Mouse (Mus musculus): ENCODE measurements around the gene Mustn1.

The Mustn1 gene

DNA sequence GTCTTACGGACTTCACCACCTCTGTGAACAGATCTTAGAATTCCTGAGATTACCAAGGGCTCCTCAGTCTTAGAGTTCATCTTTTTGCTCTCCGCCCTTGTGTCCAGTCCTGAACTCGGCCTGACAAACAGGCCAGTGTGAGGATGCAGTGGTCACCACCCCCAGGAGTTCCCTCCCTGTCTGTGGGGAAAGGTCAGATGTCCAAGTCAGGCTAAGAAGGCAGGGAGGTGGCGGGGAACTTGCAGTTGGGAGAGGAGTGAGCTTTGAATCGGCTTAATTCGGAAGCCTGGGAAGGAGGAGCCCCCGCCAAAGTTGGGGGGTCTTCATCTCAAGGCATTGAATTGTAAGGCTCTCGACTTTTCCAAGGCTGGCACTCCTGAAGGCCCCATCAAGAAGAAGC lies 1.3 kb downstream of the Mustn1 start:
- no peak for DNase-seq

- DNase-seq = peak; percentile 92
Measured at GRCm38 (mm10) chr14:30880811-30881717, 2.1 kb downstream of the Mustn1 start.

- no peak for DNase-seq
Measured at GRCm38 (mm10) chr14:30881718-30882108, 2.7 kb downstream of the Mustn1 start.

DNA sequence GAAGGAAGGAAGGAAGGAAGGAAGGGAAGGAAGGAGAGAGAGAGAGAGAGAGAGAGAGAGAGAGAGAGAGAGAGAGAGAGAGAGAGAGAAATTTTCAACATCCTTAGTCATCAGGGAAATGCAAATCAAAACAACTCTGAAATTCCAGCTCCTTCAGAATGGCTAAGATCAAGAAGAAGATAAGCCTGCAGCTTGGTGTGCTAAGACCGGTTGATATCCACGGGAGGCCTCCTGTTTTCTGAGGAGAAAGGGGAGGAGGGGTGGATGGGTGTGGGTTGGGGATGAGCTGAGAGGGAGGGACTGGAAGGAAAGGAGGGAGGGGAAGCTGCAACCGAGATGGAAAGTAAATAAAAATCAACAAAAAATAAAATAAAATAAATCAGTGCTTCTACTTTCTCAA lies 6.3 kb downstream of the Mustn1 start:
- DNase-seq = no peak

GRCm38 (mm10) chr14:30886204-30886603 lies 7.2 kb downstream of the Mustn1 start, which contains the start of gene Itih4:
Itih4 (plus strand) TSS chr14:30886476.
- no peak for DNase-seq

GRCm38 (mm10) chr14:30888271-30888732 lies 9.3 kb downstream of the Mustn1 start:
- DNase-seq = peak; percentile 91

DNA sequence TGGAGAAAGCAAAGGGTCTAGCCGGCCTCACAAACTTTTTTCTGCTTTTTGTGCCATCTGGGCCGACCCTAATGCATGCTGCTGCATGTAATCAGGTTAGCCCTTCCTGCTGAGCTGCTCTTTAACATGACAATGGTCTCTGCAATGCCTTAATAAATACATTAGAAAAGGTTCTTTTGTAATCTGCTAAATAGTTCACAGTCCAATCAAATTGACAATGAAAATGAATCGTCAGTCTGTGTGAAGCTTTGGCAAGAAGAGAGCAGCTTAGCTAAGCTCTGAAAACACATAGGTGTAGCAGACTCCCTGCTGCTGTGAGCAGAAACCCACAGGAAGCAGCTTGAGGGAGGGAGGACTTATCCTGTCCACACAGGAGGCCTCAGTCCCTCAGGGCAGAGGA lies 21.0 kb downstream of the Mustn1 start:
- DNase-seq = no peak

GRCm38 (mm10) chr14:30902628-30903027 lies 23.6 kb downstream of the Mustn1 start:
- DNase-seq = no peak

DNA sequence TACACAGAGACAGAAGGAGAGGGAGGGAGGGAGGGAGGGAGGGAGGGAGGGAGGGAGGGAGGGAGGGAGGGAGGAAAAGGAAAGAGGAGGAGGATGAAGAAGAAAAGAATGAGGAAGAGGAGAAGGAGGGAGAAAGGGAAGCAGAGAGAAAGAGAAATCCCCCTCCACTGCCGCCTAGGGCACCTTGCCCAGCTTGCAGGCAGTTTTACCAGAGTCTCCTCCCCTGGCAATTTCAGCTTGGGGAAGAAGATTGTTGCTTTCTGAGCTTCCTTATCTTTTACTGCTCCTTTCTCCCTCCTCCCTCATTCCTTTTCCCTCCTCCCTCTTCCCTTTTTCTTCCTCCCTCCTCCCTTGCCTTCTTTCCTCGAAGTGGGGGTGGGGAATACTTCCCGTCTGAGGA lies 24.0 kb downstream of the Mustn1 start:
- no peak for DNase-seq

GRCm38 (mm10) chr14:30904307-30904706 lies 25.3 kb downstream of the Mustn1 start:
- DNase-seq = peak; percentile 40

- peak; percentile 52 for DNase-seq
Measured at GRCm38 (mm10) chr14:30906001-30906400, 27.0 kb downstream of the Mustn1 start.

DNA sequence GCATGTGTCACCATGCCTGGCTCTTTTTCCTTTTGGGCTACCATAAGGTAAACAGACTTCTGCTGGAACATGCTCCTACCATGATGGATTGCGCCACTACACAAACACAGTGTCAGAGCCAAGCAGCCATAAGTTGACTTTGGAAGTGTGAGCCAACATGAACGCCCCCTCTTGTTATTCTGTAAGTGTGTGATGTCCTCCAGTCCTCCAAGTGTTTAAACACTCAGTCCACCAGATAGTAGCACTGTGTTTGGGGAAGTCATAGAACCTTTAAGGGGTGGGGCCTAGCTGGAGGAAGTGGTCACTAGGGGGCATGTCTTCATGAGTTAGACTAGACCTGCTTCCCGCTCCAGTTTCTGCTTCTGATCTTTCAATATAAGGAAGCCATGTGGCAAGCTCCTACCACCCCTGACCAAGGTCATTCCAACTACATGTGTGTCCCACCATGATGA lies 28.8 kb downstream of the Mustn1 start:
- peak; percentile 90 for DNase-seq

GRCm38 (mm10) chr14:30911141-30911540 lies 32.1 kb downstream of the Mustn1 start:
- DNase-seq = peak; percentile 65

DNA sequence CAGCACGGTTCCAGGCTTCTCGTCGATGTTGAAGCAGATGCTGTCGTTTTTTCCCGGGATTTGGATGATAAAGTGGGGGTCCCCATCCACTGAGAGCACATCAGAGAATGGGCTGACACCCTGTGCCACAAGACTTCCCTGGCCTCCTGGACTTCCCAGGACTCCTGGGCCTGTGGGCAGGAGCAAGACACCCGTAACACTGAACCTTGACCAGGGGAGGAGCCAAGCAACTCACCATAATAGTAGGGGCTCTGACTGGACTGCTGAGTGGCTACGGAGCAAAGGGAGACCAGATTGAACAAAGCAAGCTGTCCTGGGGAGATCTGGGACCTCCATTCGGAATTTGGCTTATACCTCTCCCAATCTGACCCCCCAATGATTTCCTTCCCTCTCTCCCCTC lies 33.6 kb downstream of the Mustn1 start:
- DNase-seq = no peak

DNA sequence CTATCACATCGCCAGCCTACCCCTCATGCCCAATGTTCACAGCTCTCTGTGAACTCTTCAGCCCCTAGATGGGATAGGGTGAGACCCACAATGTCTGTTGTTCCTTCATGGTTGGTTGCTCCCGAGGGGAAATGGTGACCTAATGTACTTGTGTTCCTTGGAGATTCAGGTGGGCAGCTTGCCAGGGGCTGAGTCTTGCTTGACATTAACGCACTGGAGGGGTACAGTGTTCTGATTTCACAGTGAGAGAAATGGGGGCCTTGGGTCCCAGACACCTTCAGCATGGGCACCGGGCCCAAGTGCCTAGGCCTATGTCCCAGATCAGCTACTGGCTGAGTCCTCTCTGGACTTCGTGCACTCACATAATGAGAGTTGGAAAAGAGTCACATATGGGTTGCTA lies 34.4 kb downstream of the Mustn1 start:
- DNase-seq = peak; percentile 22

- peak; percentile 15 for DNase-seq
Measured at GRCm38 (mm10) chr14:30916516-30916915, 37.5 kb downstream of the Mustn1 start.

DNA sequence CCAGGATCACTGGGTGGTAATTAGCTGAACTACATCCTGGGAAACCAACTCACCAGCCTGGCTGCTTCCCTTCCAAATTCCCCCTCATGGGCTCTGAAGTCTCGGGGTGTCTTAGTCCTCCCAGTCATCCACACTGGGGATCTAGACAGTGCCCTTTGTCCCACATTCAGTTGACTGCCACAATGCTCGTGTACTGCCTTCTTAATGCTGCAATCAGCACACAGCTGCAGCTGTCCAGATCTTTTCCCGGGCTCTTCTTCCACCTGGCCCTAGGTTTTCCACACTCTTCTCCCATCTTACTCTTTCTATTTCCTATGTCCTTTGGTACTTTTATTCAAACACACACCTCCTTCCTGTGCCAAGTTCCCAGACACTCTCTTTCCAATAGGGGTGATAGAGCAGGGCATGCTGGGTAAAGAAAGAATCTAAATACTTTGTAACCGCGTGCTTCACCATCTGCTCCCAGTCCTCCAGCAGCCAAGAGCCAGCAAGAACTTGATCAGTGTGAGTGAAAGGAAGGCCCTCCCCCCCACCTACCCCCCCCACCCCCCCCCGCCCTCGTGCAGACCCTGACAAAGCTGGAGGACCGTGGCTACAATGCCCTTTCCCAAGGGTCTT lies 43.2 kb downstream of the Mustn1 start:
- no peak for DNase-seq

DNA sequence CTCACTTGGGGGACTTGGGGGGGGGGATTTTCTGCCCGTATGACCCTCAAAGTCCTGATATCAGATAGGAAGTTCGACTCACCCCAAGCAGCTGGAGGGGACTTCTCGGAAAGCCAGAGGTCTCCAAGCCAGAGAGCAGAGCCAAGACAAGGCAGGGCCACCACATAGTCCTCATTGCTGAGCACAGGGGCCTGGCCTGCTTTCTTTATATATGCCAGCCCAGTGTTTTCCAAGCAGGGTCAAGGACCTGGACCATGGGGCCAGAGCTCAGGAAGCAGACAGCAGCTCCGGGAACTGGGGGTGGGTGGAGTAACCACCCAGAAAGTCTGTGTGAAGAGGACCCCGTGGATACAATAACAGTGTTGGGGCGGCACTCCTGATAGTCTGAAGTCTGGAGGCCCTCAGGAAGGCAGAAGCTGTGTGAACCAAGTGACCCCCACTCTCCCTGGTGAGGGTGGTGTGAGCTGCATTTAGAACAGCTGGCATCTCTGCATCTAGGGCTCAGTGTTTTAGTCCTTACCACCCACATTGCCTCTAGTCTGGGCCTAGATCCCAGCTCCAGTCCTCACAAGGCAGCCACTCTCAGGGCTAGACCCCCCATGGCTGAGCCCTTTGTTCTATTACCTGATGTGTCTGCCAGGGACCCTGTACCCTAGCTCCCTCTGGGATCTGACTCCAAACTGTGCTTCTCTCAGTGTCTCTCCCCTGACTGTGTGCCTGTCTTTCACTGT lies 44.5 kb downstream of the Mustn1 start, which contains the start of gene Itih3:
Gene Itih3 (minus strand): TSS at position 386 of the 731 bp plus-strand sequence.
- DNase-seq = no peak

DNA sequence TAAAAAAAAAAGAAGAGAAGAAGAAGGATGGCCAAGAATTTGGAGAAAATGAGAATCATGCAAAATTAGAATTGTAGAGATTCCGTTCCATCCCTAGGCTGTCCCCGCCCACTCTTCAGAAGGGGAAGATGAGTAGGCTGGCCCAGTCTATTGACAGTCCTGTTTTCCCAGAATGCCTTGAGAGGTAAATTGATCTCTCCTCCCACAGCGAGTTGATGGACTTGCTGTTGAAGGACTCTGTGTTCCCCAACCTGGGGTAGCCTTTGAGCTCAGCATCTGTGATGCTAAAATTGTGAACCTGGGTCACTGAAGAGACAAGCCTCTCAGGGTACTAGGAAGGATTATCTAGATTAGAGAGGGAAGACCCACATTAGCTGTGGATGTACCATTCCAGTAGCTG lies 46.5 kb downstream of the Mustn1 start:
- no peak for DNase-seq

DNA sequence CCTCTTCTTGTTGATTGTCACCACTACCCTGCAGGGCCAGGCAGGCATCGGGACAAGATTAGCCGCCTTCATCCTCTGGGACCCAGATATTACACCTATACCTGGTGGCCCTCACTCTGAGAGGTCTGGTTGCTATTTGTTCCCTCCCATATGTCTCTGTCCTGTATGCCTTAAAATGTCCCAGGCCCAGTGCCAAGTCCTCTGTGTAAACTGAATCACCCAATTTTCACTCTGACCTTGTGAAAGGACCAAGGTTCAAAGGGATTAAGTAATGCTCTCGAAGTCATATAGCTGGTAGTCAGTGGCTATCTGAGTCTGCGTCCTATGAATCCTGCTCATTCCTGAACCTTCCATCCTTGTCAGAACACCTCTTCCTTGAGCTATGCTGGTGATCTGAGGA lies 51.4 kb downstream of the Mustn1 start:
- no peak for DNase-seq
